Mouse (Mus musculus) urinary bladder, postnatal 14 days (tissue): ENCODE data around the gene Ctbs.

ENCODE experiments used
- DNase-seq: peaks from one replicate; pipeline ENCODE4 v3.0.0; 2021; ENCODE audit warnings: low spot score

The Ctbs gene

GRCm38 (mm10) chr3:146433681-146434350, 15.8 kb upstream of the Ctbs start:
- DNase-seq: no peak

GRCm38 (mm10) chr3:146434686-146435085, 14.9 kb upstream of the Ctbs start:
- DNase-seq: no peak

DNA sequence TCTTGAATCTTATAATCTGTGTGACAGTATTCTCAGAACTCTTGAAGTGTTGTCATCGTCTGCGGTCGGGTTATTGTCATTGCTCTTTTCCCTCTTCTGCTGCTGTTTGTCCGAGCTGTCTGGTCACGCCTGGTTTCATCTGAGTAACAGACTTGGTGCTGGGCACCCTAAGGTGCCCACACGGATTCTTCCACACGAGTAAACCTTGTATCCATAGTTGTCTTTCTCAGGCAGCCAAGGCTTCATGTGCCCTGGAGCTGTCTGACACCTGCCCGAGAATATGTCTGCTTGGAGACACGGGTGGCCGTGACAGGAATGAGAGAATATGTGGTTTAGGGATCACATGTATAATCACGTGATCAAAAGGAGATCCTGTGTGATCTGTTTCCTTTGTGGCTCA, 14.1 kb upstream of the Ctbs start:
- no peak for DNase-seq

DNA sequence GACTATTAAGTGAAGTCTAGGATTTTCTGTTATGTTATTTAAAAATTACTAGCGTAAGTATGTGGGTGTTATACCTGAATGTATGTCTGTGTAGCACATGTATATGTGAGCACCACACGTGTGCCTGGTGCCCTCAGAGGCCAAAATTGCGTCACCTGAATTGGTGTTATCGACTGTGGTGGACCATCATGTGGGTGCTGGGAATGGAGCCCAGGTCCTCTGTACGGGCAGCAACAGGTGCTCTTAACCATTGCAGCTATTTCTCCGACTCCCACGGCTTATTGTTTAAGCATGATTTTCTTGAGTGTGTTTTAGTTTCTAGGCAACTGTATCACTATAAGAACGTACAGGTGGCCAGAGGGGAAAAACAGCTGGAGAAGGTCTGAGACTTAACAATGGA, 13.5 kb upstream of the Ctbs start:
- no peak for DNase-seq

DNA sequence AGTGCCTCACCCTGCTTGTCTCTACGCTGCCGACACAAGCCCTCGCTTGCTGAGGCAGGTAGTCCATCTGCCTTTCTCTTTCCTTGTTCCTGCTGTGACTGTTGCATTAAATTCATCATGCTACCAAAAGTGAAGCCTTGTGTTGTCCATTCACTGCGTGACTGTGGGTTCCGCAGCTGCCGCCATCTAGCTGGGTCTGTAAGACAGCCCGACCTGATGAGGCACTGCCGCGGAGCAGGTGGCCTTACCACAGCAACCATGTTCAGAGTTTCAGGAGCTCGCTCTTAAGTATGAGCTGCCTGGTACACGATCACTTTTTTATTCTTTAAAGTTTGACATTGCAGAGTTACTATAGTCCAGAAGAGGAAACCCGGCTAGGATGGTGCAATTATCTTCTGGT, 9.6 kb upstream of the Ctbs start:
- DNase-seq: no peak

DNA sequence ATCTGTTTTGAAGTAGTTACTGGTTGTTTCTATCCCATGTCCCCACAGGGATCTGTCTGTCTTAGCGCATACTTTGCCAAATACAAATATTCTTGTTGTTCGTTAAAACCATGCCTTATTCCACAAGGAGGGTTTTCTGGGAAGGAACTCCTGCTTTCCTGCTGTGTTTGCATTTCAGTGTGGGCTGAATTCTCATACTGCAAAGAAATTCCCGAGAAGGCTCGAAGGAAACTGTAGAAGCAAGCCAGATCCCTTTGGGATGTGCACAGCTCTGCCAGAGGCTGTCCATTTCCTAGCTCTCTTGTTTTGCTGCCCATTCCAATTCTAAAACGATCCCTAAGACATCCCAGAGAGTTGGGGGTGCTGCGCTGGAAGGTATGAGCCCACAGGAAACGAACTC, 9.2 kb upstream of the Ctbs start:
- DNase-seq: no peak

GRCm38 (mm10) chr3:146442484-146442883, 7.1 kb upstream of the Ctbs start:
- DNase-seq: no peak

GRCm38 (mm10) chr3:146442936-146443335, 6.7 kb upstream of the Ctbs start:
- no peak for DNase-seq

GRCm38 (mm10) chr3:146443380-146443779, 6.2 kb upstream of the Ctbs start:
- DNase-seq: no peak

DNA sequence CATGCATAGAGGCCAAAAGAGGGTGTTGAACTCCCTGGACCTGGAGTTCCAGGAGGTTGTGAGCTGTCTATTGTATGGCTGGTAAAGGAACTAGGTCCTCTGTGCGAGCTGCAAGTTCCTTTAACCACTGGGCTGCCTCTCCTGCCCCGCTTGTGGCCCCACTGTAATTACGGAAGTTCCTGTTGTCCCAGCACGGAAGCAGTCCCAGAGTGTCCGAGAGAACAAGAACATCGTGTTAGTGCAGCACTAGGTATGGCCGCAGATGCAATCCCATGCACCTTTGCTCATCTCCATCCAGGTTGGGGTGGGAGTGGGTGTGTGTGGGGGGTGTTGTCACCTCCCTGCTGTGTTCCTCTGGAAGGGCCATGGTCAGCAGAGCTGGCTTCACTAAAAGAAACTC, 4.7 kb upstream of the Ctbs start:
- no peak for DNase-seq

DNA sequence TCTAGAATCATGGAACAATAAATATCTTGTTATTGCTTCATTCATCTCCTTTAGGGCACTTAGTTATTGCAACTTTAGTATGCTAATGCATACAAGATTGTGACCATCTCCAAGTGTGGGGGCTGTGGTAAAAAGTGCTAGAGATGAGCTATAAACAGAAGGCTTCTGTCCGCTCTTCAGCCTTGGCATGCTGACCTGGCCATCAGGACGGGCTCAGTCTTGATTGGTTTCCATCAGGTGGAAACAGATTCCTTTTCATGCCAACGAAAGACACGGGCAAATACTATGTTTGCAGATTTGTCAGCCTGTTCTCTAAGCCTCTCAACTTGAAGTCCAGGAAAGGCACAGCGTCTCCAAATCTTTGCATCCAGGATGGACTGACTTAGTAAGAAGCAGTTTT, 2.4 kb upstream of the Ctbs start:
- no peak for DNase-seq

DNA sequence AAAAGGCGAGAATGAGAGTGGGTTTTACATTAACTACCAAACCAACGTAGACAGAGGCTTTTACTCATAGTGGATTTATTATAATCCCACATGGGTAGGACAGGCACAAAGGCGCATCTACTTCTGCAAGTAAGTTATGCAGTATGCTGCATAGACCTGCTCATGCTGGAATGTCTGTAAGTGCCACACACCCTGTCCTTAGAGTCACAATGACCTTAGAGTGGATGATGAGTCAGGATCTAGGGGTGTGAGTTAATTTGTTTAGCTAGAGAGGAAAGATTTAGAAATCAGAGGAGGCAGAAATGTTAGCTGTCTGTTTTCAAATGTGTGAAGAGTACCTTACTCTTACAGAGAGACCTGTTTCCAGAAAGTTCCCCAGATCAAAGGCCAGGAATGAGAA, 2.0 kb upstream of the Ctbs start:
- DNase-seq: no peak

DNA sequence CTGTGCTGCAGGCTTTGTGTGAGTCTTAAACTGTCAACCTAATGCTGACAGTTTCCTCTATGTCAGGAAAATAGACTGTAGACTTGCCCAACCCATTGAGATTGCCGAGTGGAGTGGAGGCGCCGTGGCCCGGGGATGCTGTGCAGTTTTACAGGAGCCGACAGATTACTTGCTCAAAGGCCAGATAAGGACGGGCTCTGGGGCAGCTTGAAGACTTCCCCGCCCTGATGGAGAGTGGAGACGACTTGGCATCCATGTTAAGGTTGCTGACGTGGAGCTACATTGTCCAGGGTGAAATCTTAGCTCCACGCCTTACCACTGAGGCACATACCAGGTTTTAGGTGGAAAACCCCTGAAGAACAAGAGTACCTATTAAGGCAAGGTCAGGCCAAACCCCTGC, 1.2 kb upstream of the Ctbs start:
- DNase-seq: no peak

- no peak for DNase-seq
Measured at GRCm38 (mm10) chr3:146448969-146449368, 626 bp upstream of the Ctbs start.

DNA sequence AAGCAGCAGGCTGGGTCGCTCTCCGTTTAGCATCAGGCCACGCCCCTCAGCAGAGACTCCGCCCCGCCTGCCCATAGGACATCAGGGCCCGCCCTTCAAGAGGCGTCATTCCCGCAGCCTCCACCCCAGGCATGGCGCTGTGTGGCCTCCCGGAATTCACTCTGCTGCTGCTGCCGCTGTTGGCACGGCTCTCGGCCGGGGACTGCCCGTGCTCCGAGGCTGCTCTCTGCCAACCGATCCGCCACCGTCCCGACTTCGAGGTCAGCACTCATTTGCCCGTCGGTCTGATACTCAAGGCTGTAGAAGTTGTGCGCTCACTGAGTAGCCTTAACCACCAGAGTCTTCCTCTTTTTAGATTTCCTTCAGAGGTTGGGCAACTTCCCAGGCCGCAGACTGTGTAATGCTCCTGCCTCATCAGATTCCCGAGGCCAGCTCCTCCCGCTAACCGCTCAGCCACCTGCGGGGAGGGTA, 811 bp downstream of the Ctbs start:
- peak; percentile 93 for DNase-seq

- no peak for DNase-seq
Measured at GRCm38 (mm10) chr3:146451375-146451774, 1.8 kb downstream of the Ctbs start.

- no peak for DNase-seq
Measured at GRCm38 (mm10) chr3:146462939-146463338, 13.3 kb downstream of the Ctbs start.

DNA sequence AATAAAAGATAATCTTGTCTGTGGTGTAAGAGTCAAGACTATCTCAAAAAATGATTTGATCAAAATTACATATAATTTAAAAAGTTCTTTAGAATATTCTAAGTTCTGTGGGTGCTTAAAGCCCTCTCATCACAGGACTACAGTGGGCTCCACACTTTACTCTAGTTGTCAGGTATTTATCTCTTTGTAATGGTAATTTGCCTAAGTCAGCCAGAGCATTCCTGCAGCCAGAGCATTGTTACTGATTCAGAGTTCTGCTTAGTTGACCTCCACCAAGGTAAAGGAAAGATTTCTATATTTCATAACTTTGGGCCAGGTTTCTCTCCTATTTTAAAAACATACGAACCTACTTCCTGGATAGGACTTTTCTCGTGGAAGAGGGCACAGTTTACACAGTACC, 19.6 kb downstream of the Ctbs start:
- DNase-seq: no peak

GRCm38 (mm10) chr3:146472657-146473056, 23.1 kb downstream of the Ctbs start:
- no peak for DNase-seq

DNA sequence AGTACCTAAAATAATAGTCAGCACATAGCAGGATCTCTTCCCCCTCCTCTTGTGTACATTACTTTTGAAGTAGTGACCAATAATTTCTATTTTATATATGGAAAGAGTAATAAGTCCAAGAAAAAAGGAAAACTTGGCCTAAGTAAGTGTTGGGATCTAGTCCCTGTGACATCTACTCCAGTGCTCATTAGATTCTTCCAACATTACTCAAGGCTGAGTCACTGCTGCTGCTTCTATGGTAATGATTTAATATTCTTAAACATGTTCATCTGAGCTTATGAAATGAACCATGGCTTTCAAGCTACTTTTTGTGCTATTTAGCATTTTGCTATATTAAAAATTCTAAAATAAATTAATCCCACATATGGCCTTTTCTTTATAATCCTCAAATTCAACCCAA, 24.1 kb downstream of the Ctbs start:
- DNase-seq: no peak

- DNase-seq: no peak
Measured at GRCm38 (mm10) chr3:146474428-146474827, 24.8 kb downstream of the Ctbs start.

DNA sequence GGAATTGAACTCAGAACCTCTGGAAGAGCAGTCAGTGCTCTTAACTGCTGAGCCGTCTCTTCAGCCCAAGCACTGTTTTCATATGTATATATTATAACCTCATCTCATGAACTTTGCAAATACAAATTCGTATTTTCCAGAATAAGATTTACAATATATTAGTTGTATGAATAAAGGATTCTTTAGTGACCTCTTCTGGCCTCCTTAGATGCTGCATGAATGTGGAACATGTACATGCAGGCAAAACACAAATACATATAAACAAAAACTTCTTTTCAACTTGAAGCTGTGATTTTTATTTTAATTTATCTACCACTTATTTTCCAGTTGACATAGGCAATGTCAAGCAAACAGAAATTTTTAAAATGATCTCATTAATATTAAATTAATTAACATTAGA, 32.4 kb downstream of the Ctbs start:
- no peak for DNase-seq

GRCm38 (mm10) chr3:146486464-146486863, 36.9 kb downstream of the Ctbs start:
- DNase-seq: no peak

DNA sequence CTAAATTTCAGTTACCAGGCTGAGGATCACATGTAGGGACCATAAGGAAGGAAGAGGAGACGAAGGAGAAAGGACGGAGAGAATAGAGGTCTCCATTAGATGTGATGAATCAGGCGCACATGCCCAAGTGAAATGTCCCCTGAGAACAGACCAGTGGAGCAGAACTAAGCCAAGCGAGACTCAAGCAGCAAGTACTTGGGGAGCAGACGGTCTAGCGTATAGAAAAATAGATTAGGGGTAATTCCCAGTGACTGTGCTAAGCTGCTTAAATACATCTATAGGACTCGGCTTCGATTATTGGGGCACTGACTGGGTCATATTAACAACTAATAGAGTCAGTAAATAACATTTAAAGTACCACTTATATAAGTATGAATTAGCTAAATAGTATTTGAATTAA, 45.3 kb downstream of the Ctbs start:
- DNase-seq: no peak

DNA sequence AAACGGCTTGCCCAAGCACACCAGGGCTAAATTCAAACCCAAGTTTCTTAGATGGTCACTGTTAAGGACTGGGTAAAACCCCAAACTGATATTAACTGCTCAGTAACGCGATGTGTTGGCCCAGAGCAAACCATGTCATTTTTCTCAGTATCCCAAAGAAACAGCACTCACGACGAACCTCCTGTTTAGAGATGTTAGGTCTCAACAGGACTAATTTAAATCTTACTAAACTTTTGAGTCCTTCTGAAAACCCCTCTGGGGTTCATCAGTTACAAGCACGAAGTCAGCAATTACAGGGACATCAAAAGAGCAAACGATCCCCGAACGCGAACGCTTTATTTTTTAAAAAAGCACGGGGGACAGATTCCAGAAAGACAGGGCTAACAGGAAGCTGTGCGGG, 49.4 kb downstream of the Ctbs start:
- DNase-seq: no peak
